In genomic region chr15:61395296-61395826, GRCm38 (mm10) we compare ENCODE assay signal across 7 mouse cellular contexts.
DNase-seq lines count a peak whose midpoint lies in the region; ATAC-seq lines count a peak whose summit lies in the region.

No protein-coding gene starts in this region.

- H3K36me3 ChIP-seq in heart, embryonic 13.5 days = no peaks in the 10 kb centered on the region
- H3K36me3 ChIP-seq in kidney, embryonic 16.5 days (ENCODE audit: insufficient read depth, low read length) = no peaks in the 10 kb centered on the region

- H3K27me3 ChIP-seq in heart, embryonic 13.5 days (replicated peaks) = no peaks in the 10 kb centered on the region
- no peaks in the 10 kb centered on the region for H3K27me3 ChIP-seq in kidney, embryonic 16.5 days (ENCODE audit: insufficient read depth, low read length)

- H3K9ac ChIP-seq in heart, embryonic 13.5 days = no peak overlapping the region
- no peak overlapping the region for H3K9ac ChIP-seq in kidney, embryonic 16.5 days (replicated peaks; ENCODE audit: low read length)

- peak overlapping the region; percentile 37 for H3K4me2 ChIP-seq in heart, embryonic 13.5 days
- no peak overlapping the region; the same call in 1 of the 2 replicates for H3K4me2 ChIP-seq in kidney, embryonic 16.5 days (replicated peaks; ENCODE audit: low read depth, low read length)

- no peak overlapping the region for H3K4me3 ChIP-seq in brown adipose tissue, adult 24 weeks (ENCODE audit: insufficient read depth, low read depth, low read length)
- H3K4me3 ChIP-seq in heart, embryonic 13.5 days = no peak overlapping the region
- H3K4me3 ChIP-seq in kidney, embryonic 16.5 days (ENCODE audit: low read length) = no peak overlapping the region

- no peak for ATAC-seq in heart, embryonic 13.5 days (ENCODE audit: extremely low read depth, insufficient number of reproducible peaks, low FRiP score, low TSS enrichment)
- ATAC-seq in kidney, embryonic 16.5 days (ENCODE audit: low FRiP score, low TSS enrichment) = peak; percentile 92

- DNase-seq in adrenal gland, adult 2 months = peak; percentile 48
- DNase-seq in lung, postnatal 4 days = peak; percentile 40 to 66
- no peak for DNase-seq in spleen, postnatal 36 days (ENCODE audit: low spot score in 2 of 2)
- no peak for DNase-seq in cerebellum, postnatal 36 days

- peaks cover 5% of the 10 kb centered on the region for H3K4me1 ChIP-seq in brown adipose tissue, adult 24 weeks (ENCODE audit: control insufficient read depth, insufficient read depth, insufficient read length, low read length)
- H3K4me1 ChIP-seq in heart, embryonic 13.5 days = peaks cover 19% of the 10 kb centered on the region
- H3K4me1 ChIP-seq in kidney, embryonic 16.5 days (ENCODE audit: insufficient read depth, low read length) = peaks cover 15% of the 10 kb centered on the region

- H3K27ac ChIP-seq in brown adipose tissue, adult 24 weeks (replicated peaks; ENCODE audit: low read depth, low read length) = 0 out of 2 replicates have a peak overlapping the region, but pooled peaks have one; percentile 18
- peak overlapping the region; percentile 73 for H3K27ac ChIP-seq in heart, embryonic 13.5 days (replicated peaks)
- H3K27ac ChIP-seq in kidney, embryonic 16.5 days (ENCODE audit: low read length) = peak overlapping the region; percentile 80

- H3K9me3 ChIP-seq in heart, embryonic 13.5 days = no peaks in the 10 kb centered on the region
- H3K9me3 ChIP-seq in kidney, embryonic 16.5 days (ENCODE audit: low read length) = no peaks in the 10 kb centered on the region

- WGBS in heart, embryonic 13.5 days = 10% methylated on average over 8 of the region's 8 CpGs
- WGBS in kidney, embryonic 16.5 days = 4% methylated on average over 8 of the region's 8 CpGs

Comparison
In these comparisons a context has a peak if more than half of its experiments do, and no peak if none do; other contexts are left out.
1. DNase-seq: peak in adrenal gland, adult 2 months (single experiment) and lung, postnatal 4 days (2 of 2); none in spleen, postnatal 36 days (0 of 2) and cerebellum, postnatal 36 days (0 of 2).
2. H3K27ac ChIP-seq: peak in every context shown above with its lines; median percentile 80 in kidney, embryonic 16.5 days; 73 in heart, embryonic 13.5 days; 18 in brown adipose tissue, adult 24 weeks.